Mouse (Mus musculus): Measurements from ENCODE around the gene Stra6l.

Gene Stra6l

DNA sequence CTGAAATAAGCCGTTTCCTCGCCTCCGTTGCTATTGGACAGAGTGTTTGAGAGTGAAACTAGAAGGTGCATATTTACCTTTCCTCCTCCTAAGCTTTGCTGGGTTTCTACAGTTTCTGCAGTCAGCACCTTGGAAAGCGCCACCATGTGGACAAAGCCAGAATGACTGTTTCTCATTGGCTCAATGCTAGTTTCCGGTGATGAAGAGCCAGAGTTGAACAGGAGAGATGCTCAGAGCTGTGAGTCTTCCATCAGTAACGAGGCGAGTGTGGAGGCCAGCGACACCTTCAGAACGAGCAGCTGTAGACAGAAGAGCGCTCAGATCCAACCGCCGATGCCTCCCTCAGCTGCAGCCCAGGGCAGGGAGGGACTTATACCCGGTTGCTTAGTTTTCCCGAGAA, 4.1 kb upstream of the Stra6l start:
- no peak for DNase-seq (ENCODE audit: low spot score in 2 of 2)

DNA sequence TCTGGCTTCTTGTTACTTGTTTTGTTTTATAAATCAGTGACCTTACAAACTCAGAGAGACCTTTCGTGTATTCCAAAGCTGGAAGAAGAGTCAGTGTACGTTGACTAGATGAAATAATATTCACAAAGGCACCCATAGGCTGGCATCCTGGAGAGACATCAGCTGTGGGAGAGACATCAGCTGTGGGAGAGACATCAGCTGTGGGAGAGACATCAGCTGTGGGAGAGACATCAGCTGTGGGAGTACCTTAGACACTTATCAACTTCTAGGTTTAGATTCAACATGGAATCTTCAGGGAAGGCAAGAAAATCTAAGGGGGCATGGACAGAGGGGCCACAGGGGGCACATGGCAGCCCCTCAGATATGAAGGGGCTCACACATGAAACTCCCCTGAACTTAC, 2.2 kb upstream of the Stra6l start:
- DNase-seq (ENCODE audit: low spot score in 2 of 2): no peak

DNA sequence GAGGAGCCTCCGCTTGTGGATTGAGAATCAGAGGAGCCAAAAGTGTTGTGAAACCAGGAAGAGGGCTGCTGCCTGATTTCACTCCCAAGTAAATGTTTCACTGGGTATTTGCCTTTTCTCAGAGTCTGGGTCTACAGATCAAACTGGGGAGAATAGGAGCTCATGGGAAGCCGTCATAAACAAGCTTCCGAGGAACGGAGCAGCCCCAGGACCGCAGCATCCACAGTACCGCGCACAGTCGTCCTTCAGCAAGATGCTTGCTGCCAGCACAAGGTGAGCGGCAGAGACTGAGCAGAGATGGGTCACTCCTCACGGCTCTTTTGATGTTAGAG, 327 bp downstream of the Stra6l start:
- DNase-seq (ENCODE audit: low spot score in 2 of 2): no peak

DNA sequence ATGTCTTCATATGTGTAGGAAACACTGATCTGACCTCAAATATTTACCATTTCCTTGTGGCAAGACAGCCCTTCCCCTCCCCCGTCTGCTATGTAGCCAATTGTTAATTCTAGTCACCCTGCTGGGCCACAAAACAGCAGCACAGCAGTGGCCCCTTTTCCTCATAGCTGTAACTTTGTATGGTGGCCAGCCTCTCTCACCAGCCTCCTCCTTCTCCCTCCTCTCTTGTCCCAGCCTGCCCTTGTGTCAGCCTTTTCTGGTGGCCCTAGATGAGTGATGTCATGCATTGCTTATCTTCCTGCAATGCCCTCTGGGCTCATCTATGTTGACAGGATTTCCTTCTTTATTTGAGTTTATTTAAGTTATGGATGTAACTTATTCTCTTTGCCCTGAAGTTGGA, 955 bp downstream of the Stra6l start:
- DNase-seq (ENCODE audit: low spot score in 2 of 2): no peak

DNA sequence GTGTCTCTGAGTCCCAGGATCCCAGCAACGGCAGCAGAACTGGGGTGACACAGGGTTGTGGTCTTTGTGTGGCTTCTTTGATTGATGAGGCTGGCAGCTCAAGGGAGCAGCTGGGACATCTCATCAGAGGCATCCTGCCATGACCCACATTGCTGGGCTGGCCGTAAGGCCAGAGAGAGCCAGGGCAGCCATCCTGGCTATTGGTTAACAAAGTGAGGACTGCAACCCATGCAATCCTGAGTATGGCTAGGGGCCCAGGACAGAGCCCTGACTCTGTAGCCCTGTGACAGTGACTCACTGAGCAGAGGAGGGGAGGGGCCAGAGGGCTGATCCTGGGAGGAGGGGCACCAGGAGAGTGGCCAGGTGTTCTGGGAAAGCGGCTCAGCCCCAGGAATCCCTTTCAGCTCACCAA, 3.2 kb downstream of the Stra6l start:
- no peak for DNase-seq (ENCODE audit: low spot score in 2 of 2)

DNA sequence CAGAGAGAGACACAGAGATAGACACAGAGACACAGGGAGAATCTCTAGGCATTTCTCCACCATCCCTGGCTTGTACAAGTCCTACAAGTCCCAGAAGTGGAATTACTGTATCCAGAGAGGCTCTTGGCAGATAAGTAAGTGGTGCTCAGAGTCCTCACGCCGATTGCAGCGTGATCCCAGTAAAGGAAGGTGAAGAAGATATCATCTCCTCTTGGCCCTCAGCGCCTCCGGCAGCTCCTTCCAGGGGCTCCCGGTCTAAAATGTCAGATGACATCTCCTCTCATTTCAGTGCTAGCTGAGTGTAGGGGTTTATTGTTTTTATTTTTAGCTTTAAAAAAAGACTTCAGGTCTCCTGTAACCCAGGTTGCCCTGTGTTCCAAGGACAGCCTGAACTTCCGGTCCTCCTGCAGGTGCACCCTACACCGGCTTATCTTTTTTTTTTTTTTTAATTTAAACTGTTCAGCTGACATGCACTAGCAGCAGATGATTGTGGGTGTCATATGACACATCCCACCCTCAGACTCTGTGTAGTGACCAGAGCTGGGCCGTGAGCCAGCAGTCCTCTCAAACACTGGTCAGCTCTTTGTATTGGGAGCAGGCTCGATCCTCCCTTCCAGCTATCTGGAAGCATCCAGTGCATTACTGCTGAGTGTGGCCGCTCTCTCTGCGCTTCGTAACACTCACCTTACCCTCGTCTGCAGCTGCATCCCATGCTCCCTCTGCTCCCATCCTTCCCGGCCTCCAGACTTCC, 5.2 kb downstream of the Stra6l start:
- no peak for DNase-seq (ENCODE audit: low spot score in 2 of 2)

DNA sequence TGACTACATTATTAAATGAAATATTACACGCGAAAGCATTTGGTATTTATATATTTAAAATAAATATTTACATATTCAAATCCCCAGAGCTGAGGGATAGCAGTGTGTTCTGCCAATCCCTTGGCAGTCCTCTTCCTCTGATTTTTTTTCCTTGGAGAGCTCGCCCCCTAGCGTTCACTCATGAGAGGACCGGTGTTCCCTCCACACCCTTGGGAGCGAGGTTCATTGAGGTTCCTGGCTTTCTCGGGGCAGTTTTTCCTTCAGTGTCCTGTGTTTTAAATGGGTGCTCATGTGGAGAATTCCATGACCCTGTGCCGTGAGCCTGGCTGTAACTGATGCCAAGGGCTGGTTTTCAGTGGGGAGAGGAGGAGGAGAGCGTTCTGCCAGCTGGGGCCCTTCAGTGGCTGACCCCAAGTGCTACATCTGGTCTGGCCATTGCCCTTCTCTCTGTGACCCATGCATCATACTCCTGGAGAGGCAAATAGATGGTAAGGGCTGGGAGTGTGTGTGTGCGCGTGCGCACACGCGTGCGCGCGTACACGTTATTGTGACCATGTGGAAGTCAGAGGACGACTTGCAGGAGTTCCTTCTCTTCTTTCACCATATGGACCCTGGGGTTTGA, 7.5 kb downstream of the Stra6l start:
- peak; percentile 27 to 39 for DNase-seq (ENCODE audit: low spot score in 2 of 2)

DNA sequence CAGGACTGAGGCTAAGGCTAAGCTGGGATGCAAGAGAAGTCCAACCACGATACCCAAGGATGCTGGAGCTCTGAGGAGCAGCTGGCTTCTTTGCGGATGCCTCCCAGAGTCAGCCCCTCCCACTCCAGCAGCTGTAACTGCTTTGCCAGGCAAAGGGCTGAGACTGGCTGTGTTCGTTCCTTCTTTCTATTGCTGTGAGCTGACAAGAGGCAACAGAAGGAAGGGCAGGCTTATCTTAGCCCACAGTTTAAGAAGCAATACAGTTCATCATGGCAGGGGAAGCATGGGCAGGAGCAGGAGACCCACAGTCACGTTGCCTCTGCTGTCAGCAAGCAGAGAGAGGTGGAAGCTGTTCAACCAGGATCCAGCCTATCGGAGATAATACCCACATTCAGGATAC, 12.7 kb downstream of the Stra6l start:
- DNase-seq (ENCODE audit: low spot score in 2 of 2): no peak

DNA sequence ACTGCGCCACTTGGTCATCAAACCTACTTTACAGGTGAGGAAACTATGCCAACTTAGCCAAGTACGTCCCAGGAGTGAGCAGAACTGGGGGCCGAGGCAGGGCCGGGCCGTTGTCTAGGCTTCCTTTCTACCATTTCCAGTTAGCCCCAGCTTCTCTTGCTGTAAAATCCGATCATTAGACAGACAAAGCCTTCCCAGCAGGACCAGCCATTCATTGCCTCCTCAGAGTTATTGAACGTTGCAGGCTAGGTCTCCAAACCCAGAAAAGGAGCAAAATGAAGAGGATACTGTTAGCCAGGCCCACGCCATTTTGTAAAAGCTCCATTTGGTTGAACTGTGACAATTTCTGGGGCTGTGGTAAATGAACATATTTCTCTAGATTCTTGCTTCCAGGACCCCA, 19.0 kb downstream of the Stra6l start:
- no peak for DNase-seq (ENCODE audit: low spot score in 2 of 2)

DNA sequence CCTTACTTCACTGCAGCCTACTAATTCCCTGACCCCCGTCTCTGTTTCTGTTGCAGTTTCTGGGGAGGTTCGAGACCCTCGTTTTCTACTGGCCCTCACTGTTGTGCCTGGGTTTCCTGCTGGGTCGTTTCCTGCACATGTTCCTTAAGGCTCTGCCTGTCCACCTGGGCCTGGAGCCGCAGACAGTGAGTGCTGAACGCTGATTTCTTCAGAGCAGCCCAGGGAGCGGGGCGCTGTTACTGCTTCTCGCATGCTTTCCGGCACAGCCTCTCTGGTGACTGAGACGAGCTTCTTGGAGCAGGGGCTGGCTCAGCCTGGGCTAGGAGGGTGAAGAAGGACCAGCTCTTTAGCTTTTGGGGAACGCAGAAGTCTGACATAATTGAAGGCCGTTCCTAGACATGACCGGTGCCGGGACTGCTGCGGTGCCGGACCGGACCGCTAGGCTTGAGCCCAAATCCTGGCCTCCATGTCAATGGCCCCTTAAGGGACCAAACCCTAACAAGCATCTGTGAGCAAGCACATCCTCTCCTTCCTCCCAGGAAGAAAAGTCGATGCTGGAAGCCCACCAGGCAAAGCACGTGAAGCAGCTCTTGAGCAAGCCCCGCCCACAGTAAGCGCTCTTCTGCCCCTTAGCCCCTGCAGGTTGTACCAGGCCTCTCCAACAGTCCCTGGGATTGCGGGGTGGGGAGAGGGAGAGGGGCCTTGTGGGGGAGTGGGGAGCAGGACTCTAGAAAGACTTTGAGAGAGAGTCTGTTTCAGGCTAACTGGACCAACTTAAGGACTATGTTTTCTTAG, 20.8 kb downstream of the Stra6l start:
- no peak for DNase-seq (ENCODE audit: low spot score in 2 of 2)

DNA sequence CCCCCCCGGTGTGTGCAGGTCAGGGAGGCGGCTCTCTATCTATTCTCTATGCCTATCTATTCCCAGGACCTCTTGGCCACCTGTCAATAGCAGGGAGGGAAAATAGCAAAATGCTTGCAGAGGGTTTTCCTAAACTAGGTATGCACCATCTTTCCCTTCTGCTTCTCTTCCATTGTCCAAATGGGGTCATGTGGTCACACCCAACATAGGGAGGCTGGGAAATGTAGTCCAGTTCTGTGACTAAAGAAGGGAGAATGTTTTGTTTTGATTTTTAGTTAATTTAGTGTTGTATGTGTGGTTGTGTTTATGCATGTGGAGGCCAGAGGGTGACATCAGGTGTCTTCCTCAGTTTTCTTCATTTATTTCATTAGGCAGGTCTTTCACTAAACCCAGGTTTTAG, 23.7 kb downstream of the Stra6l start:
- no peak for DNase-seq (ENCODE audit: low spot score in 2 of 2)

DNA sequence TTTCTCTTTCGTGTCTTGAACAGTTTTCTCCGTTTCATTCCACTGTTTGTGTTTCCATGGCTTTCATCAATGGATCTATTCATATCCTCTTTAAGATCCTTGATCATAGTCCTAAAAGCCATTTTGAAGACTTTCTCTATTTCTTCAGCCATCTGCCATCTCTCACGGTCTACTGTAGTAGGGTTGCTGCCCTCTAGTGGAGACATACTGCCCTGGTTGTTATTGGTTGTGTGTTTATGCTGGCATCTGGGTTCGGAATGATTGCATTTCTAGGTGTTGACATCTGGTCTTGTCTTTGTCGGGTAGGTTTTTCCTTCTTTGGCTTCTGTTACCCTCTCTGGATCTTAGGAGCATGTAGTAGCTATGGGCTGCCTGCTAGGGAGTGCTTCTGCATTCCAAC, 30.5 kb downstream of the Stra6l start:
- no peak for DNase-seq (ENCODE audit: low spot score in 2 of 2)

DNA sequence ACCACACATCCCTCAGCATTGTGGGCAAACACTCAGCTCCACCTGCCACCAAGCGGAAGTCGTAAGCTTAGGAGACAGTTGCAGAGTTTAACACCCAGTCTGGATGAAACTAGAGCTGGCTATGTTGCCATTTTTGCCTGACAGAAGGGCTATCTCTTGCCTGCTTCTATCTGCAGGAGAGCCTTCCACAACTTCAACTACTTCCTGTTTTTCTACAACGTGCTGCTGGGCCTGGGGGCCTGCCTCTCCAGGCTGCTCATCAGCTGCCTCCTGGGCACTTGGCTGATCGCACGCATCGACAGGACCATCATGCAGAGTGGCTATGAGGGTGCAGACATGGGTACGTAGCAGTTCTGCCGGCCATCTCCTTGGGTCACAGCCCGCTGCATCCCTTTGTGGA, 34.1 kb downstream of the Stra6l start:
- no peak for DNase-seq (ENCODE audit: low spot score in 2 of 2)

DNA sequence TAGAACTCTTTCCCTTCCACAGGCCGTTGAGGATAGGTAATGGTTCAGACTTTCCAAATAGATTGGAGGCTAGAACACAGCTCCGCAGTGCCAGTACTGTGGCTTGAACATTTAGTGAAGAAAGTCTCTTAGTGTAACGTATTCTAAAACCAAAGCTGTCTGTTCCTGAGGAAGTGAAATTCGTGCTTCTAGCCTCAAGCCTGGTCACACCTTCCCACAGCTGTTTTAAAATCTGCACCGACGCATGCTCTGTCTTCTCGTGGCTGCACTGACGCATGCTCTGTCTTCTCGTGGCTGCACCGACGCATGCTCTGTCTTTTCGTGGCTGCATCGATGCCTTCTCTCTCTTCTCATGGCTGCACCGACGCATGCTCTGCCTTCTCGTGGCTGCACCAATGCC, 34.8 kb downstream of the Stra6l start:
- no peak for DNase-seq (ENCODE audit: low spot score in 2 of 2)

DNA sequence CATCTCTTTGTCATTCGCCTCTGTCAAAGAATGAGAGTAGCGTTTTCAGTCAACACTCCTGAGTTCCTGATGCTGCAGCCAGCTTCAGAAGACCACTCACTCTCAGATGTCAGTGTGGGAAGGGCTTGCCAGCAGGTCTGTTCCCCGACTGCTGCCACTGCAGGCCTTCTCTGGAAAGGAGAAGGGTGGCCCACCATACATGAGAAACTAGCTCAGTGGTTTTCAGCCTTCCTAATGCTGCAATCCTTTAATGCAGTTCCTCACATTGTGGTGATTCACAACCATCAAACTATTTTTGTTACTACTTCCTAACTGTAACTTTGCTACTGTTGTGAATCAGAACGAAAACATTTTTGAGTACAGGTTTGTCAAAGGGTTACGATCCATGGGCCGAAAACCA, 41.0 kb downstream of the Stra6l start:
- no peak for DNase-seq (ENCODE audit: low spot score in 2 of 2)

DNA sequence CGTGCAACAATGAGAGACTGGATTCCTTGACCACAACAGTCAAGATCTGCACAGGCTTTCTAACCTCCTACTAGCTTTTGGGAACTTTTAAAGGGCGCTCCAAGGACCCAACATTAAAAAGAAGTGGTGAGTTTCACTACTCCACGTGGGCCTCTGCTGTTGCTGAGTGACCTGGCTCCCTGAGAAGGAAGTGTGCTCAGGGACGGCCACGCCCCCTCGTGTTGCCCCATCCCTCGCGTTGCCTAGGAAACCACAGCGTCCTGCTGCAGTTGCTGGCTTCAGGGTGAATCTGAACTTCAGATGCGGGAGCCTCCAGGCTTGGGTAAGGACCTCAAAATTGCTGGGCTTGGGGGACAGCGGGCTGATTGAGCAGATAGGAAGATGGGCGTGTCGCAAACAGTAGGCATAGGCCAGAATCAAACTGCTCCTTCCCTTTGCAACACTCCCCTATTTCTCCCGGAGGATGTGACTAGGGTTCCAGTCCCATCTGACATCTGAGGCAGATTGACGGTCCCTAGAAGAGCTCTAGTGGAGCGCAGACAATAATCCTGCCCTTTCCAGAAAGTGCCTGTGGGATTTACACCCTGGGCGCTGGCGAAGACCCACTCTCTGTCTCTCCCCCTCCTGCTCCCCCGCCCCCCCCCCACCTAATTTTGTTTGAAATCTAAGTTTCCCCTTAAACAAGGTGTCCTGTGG, 41.8 kb downstream of the Stra6l start, which contains the start of gene Ccdc180:
TSS of gene Ccdc180 (plus strand) at position 238 of the 696 bp plus-strand sequence.
- peak; percentile 23 to 32 for DNase-seq (ENCODE audit: low spot score in 2 of 2)

DNA sequence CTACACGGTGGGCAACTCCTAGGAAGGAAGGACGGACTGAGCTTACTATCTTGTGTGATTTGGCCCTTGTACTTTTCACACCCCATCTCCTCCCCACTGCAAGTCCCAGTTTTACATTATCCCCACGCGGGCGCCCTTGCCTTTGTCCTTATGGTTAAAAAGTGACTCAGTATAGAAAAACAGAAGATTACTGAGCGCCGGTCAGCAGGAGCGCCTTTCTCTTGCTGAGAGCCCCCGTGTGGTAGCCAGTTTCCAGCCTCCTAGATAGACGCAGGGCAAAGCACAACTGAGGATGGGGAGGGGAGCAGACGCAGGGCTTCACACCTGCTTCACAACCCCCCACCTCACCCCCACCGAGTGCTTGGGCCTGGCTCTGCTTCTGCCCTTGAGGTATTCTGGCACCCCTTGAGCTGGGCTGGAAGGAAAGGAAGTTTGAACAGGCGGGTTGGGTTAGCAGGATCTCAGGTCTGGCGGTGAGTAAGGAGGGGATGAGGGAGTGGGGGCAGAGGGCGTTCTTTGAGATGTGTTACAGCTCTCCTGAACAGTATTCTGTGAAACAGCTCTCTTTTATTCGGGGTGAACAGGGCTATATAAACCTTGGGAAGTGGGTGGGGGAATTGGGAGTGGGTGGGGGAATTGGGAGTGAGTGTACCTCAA, 48.1 kb downstream of the Stra6l start:
- DNase-seq (ENCODE audit: low spot score in 2 of 2): no peak

DNA sequence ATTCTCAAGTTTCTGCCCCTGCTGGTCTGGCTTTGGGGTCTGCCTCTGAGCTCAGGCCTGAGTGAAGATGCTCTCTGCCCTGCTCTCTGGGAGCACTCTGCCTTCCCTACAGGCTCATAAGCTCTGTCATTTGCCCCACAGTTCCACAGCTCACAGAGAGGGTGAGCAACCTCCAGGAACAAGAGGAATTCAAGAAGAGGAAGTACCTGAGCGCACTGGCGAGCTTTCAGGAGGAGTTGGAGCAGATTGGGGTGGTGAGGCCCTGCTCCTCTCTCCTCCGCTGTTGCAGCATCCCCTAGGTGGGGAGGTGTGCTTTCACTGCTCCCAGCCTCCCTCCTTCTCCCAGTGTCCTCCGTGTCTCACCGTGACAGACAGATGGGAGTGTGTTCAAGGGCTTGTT, 49.9 kb downstream of the Stra6l start:
- no peak for DNase-seq (ENCODE audit: low spot score in 2 of 2)

DNA sequence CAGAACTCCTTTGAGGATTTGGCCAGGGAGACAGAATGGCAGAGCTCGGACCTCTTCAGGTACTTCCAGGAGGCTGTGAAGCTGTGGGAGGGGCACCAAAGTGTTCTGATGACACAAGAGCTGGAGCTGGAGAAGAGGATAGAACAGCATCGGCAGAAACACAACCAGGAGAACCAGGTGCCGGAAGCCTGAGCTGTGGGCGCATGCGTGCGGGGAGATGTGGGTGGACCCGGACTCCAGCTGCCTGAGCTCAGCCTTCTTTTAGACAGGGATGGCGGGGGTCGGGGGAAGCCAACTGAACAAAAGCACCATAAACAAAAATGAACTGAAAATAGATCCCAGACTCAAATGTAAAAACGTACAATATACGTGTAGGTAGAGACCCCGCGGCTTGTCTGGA, 60.8 kb downstream of the Stra6l start:
- DNase-seq (ENCODE audit: low spot score in 2 of 2): peak; percentile 26 to 34

DNA sequence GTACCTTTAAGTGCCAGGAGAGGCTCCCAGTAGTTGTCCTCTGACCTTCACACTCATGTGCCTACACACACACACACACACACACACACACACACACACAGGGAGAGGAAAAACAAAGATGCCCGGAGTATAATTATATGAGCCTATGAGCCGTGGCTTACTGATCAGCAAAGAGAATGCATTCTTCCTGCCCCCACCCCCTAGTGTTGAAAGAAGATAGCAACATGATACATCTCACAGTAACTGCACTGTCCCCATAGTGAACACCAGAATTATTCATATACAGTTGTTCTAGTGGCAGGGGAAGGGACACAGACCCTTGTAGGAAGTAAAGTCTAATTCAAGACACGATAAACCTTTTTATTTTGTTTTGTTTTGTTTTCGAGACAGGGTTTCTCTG, 61.5 kb downstream of the Stra6l start:
- no peak for DNase-seq (ENCODE audit: low spot score in 2 of 2)

DNA sequence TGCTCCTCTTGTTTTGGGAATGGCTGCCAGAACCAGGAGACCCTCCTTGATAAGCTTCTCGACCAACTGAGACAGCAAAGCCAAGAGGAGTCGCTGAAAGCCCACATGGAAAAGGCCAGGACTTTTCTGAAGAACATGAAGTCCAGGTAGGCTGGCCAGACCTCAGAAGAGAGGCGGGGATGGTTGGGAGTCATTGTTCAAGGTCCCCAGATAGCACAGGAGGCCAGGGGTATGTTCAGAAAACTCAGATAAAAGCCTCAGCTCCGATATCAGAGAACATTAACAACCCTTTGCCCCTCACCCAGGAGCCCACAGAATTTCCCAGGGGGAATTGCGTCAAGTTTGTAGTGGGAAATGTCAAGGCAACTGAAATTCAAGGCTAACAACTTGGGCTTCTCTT, 62.8 kb downstream of the Stra6l start:
- no peak for DNase-seq (ENCODE audit: low spot score in 2 of 2)

DNA sequence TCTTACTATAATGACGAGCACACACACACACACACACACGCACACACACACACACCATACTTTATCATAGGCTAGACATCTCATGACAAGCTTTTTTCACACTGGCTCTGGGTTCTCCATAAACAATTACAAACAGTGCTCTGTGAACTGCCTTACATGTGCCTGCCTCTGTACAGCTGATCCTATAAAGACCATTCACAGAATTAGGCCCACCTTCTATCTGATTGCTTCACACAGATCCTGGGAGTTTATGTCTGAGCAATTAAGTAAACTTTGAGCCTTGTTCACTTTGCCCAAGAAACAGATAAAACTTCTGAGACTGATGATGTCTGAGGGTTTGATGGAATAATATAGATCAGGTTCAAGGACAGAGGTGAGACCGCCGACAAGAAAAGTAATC, 63.4 kb downstream of the Stra6l start:
- no peak for DNase-seq (ENCODE audit: low spot score in 2 of 2)

Data from right cerebral cortex, postnatal 36 days (tissue).